Mouse (Mus musculus) MN1 (cell line): ENCODE measurements around the gene Klf11.
"Not testable (repeated sequence)": the region's sequence is repeated elsewhere in the genome, so short reads cannot be mapped to it uniquely, and the experiment has no call there.

Experiments used
- DNase-seq: peaks from one replicate; pipeline ENCODE4 v3.0.0-alpha.2; 2016; ENCODE audit warnings: low spot score

Klf11 gene

GRCm38 (mm10) chr12:24651063-24651557 lies at the start of gene Klf11:
Gene Klf11, plus strand, starts transcription at chr12:24651274.
- DNase-seq = peak; percentile 99

- peak; percentile 73 for DNase-seq
Observed at GRCm38 (mm10) chr12:24603266-24603665, 47.8 kb upstream of the Klf11 start.

GRCm38 (mm10) chr12:24606166-24606565 lies 44.9 kb upstream of the Klf11 start:
- DNase-seq = no peak

GRCm38 (mm10) chr12:24612591-24612990 lies 38.5 kb upstream of the Klf11 start:
- no peak for DNase-seq

- no peak for DNase-seq
Observed at GRCm38 (mm10) chr12:24614452-24615075, 36.5 kb upstream of the Klf11 start.

- DNase-seq = no peak
Observed at GRCm38 (mm10) chr12:24615140-24615539, 35.9 kb upstream of the Klf11 start.

- no peak for DNase-seq
Observed at GRCm38 (mm10) chr12:24619436-24619835, 31.6 kb upstream of the Klf11 start.

GRCm38 (mm10) chr12:24623486-24624251 lies 27.4 kb upstream of the Klf11 start:
- no peak for DNase-seq

GRCm38 (mm10) chr12:24626401-24626800 lies 24.7 kb upstream of the Klf11 start:
- DNase-seq = no peak

GRCm38 (mm10) chr12:24627215-24627614 lies 23.9 kb upstream of the Klf11 start:
- no peak for DNase-seq

GRCm38 (mm10) chr12:24630220-24630619 lies 20.9 kb upstream of the Klf11 start:
- DNase-seq = peak; percentile 70

- no peak for DNase-seq
Observed at GRCm38 (mm10) chr12:24632404-24632803, 18.7 kb upstream of the Klf11 start.

- DNase-seq = no peak
Observed at GRCm38 (mm10) chr12:24633753-24634191, 17.3 kb upstream of the Klf11 start.

GRCm38 (mm10) chr12:24634212-24634611 lies 16.9 kb upstream of the Klf11 start:
- no peak for DNase-seq

- DNase-seq = no peak
Observed at GRCm38 (mm10) chr12:24634648-24635047, 16.4 kb upstream of the Klf11 start.

GRCm38 (mm10) chr12:24638787-24639186 lies 12.3 kb upstream of the Klf11 start:
- not testable (repeated sequence) for DNase-seq

GRCm38 (mm10) chr12:24642370-24642802 lies 8.7 kb upstream of the Klf11 start:
- peak; percentile 96 for DNase-seq

- DNase-seq = peak; percentile 45
Observed at GRCm38 (mm10) chr12:24644125-24644571, 6.9 kb upstream of the Klf11 start.

GRCm38 (mm10) chr12:24645901-24646300 lies 5.2 kb upstream of the Klf11 start:
- no peak for DNase-seq

GRCm38 (mm10) chr12:24648094-24648493 lies 3.0 kb upstream of the Klf11 start:
- DNase-seq = no peak

- DNase-seq = no peak
Observed at GRCm38 (mm10) chr12:24650415-24651062, 535 bp upstream of the Klf11 start.

GRCm38 (mm10) chr12:24651642-24652342 lies 718 bp downstream of the Klf11 start:
- peak; percentile 95 for DNase-seq
